Mouse (Mus musculus) cerebellum, adult 18-20 months (tissue): ENCODE measurements around the gene Chaf1b.

Source experiments
- DNase-seq, 2 experiments: peaks; one replicate each; pipeline ENCODE4 v3.0.0; 2021

Chaf1b gene

DNA sequence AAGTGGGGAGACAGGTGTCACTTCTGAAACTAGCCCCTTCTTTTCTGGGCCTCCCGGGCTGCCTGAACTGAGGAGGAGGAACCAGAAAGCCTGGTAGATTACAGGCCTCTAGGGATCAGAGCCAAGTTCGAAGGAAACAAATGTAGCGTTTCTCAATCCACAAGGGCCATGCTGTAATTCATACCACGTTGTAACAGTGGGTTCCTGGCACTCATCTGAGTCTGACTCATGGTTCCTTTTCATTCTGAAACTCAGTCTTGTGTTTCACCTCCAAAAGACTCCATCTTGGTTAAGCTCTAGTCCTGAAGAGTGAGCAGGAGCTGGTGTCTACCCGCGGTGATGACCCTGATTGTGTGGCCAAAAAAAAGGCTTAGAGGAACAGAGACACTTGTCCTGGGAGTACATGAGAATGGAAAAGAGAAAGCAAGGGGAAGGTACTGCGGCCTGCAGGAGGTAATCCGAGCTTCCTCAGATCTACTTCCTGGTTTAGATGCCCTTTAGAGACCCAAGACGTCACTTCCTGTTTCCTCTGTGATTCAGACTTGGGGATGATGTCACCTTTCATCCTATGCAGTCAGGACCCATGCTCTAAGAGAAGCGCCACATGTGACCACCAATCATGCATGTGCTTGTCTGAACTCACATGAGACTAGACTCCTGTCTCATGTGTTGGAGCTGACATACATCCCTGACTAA lies 30.3 kb downstream of the Chaf1b start:
- no peak for DNase-seq

GRCm38 (mm10) chr16:93915338-93915849 lies 31.7 kb downstream of the Chaf1b start:
- no peak for DNase-seq

DNA sequence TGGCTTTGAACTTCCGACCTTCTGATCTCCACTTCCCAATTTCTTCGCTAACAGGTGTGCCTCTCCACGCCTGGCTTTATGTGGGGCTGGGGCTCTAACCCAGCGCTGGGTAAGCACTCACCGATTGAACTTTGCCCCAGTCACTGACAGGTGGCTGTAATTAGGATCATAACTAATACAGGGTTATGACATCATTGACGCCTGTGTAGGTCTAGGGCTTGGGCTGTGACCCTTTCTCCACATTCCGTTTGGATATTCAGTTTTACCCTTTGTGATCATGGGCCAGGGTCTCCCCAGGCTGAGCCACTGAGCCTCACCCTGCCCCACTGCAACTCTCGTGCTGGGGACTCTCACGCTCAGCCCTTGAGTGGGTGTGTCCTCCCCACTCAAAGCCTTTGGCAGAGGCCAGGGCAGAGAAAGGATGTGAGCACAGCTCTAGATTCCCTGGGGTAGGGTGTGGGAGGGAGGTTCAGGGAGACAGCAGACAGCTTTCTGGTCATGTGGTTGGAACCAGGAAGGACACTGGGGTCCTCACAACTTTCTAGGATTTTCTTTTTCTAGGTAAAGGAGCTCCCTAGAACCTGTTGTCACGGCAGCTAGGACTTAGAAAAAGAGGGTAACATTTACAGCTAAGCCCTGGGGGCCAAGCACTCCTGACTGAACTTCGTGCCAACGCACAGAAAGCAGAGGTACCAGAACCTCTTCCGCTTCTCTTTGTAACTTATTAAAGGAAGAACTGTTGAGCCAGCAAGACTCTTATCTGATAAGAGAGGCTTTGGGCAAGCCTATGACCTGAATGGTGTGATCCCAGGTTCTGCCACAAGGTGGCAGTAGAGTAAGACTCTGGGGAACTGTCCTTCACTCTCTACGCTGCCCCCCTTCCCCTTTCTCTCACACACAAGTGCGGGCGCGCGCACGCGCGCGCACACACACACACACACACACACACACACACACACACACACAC lies 34.3 kb downstream of the Chaf1b start:
- peak; percentile 74 to 82 for DNase-seq

GRCm38 (mm10) chr16:93918679-93919060 lies 35.0 kb downstream of the Chaf1b start:
- DNase-seq: no peak

- DNase-seq: no peak
These were observed 35.5 kb downstream of the Chaf1b start for GRCm38 (mm10) chr16:93919189-93919588.

- DNase-seq: no peak
These were observed 37.0 kb downstream of the Chaf1b start for GRCm38 (mm10) chr16:93920673-93921072.

DNA sequence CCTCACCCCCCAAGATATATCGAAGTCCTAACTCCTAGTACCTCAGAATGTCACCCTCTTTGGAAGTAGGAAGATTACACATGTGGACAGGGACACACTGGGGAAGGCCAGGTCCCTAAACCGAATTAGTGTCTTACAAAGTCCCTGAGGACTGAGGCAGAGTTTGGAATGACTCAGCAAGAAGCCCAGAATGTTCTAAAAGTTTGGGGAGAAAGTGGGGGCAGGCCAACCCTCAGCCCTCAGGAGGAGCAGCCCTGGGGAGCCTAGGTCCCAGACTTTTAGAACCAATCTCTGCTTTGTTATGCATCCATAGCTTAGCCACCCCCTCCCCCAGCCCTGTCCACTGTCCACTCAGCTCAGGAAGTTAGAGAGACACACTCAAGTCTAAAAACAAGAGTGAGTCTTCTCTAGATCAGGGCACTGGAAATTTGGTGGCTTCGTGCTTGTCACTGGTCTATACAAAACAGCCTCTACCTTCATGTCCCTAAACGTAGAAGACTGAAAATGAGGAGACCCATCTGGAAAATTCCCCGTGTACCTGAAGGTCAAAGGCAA lies 39.2 kb downstream of the Chaf1b start:
- DNase-seq: no peak

GRCm38 (mm10) chr16:93923788-93924187 lies 40.1 kb downstream of the Chaf1b start:
- no peak for DNase-seq

DNA sequence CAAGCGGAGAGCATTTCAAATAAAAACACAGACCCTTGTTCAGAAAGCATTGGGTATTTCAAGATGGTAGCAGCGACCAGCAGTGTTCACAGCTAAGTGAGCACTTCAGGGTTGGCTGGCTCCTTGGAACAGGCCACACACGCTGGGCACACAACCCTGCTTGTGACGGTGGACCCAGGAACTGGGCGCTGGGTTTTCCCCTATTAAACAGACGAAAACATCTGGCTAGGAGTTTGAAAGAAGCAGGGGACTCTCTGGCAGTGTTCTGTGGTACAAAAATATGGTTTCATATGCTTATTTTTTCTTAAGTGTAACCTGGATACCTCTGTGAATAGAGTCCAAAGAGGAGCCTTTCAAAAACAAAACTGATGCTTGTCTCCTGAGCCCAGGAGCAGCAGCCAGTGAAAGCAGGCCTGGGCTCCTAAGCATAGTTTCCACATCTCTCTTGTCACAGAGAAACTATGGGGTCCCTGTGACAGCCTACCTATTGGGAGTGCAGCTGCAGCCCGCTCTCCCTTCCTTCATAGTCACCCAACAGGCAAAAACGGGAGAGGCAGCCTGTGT lies 42.1 kb downstream of the Chaf1b start:
- DNase-seq: no peak

DNA sequence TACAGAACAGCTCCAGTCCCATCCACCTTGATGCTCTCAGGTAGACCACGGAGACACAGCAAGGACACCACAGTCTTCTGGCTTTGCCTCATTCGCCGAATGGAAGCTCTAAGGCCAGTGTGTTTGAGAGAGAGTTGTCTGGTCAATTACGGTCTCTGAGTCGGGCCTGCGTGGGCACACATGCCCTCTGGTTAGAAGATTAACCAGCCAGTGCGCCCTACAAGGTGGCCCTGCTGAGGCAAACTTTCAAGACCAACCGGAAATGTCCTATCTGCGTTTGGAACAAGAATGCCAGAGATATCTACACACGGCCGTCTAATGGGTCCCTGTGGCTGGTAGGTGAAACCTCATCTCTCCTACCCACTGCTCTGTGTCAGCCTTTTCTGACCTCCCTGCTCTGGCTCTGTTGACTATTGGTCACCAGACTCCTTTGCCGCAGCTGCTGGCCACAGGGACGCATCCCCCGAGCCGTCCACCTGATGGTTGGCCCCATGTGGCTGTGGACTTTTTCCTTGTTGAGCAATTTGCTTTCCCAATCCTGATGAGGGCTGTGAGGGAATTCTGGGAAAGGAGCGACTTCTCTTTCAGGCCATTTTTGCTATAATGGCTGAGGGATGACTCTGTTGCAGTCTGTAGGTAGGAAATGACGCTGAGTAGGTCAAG lies 45.8 kb downstream of the Chaf1b start:
- no peak for DNase-seq

GRCm38 (mm10) chr16:93932185-93933168 lies 48.8 kb downstream of the Chaf1b start:
- no peak for DNase-seq

DNA sequence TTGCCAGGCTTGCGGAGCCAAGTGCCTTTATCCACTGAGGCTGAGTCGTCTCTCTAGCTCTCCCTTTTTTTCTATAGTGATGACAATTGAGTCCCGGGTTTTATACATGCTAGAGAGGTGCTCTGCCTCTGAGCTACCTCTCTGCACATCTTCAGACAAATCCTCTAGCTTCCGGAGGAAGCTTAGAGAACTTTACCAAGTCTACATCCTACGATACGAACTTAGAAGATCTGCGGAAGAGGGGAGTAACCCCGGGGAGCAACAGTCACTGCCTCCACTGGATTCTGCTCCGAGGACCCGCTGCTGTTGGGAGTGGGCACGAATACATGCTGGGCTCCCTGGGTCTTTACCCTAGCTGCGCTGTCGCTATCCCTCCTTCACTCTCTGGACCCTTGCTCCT lies 50.9 kb downstream of the Chaf1b start:
- no peak for DNase-seq

DNA sequence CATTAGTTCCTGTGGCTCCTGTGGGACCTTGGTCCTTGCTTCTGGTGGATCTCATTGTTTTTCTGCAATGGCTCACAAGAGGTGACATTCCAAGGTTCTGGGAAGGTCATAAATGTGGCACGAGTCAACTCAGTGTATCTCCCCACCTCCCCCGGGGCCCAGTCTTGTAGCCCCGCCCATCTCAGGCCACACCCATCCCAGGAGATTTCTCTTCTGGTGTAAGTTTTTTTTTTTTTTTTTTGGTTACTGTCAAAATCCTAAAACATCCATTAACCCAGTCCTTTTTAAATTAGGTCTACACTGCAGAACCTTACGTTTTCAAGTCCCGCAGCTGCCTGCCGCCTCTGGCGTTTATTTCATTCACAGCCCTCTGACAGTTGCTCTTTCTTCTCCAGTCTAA lies 51.3 kb downstream of the Chaf1b start:
- DNase-seq: no peak

GRCm38 (mm10) chr16:93938400-93938846 lies 54.7 kb downstream of the Chaf1b start:
- peak; percentile 58 to 72 for DNase-seq

- DNase-seq: no peak
These were observed 56.3 kb downstream of the Chaf1b start for GRCm38 (mm10) chr16:93939961-93940360.

- no peak for DNase-seq
These were observed 58.3 kb downstream of the Chaf1b start for GRCm38 (mm10) chr16:93941781-93942567.

DNA sequence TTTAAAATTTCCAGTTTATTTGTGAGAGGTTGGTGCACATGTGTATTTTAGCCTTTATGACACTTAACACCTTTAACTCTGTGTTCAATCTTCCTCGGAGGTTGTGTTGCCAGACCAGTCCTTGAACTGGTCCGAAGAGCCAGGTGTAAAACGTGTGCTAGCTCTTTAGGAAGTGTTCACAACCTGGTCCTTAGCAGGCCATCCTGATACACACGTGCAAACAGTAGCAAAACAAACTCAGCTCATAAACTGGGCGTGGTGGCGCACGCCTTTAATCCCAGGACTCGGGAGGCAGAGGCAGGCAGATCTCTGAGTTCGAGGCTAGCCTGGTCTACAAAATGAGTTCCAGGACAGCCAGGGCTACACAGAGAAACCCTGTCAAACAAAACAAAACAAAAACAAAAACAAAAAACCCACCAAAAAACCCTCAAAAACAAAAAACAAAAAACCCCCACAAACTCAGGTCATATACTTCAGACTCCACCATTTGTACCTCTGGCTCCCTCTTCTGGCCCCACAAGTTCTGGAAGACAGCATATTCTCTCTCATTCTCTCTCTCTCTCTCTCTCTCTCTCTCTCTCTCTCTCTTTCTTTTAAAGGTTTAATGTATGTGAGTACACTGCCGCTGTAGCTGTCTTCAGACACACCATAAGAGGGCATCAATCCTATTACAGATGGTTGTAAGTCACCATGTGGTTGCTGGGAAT lies 59.2 kb downstream of the Chaf1b start:
- DNase-seq: no peak

DNA sequence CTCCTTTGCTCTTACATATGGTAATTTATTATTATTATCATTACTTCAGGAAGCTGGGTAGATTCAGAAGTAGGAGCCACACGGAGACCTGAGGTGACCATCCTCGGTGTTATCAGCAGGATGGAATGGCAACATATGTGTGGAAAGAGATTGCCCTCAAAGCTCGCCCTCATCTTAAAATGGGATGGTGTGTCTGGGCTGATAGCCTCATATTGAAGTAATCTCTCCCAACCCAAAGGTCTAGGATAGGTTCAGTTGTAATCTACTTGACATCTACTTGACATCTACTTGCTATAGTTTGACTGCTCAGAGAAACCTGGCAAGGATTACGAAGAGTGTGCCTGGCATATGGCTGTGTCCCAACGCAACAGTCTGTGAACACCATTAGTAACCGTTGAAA lies 60.6 kb downstream of the Chaf1b start:
- no peak for DNase-seq

DNA sequence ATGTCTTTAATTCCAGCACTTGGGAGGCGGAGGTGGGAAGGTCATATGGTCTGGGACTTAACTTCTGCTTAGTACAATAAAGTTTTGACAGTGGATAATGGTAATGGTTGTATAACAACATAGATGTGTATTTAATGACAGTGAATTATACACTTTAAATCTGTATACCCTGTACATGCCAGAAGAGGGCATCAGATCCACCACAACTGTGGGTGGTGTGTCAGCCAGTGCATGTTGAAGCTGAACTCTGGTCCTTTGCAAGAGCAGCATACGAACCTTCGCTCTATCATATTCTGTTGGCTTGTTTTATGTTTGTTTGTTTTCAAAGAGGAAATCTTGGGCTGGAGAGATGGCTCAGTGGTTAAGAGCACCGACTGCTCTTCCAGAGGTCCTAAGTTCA lies 63.7 kb downstream of the Chaf1b start:
- DNase-seq: no peak
